Comparison of ENCODE assay signal across 16 mouse cellular contexts in genomic region chr12:61624532-61624931, GRCm38 (mm10).
"Had no signal": no experiment of that assay in that cellular context is flagged by ENCODE, and none has a peak within 500 bp of the region (broad histone marks: within the 10 kb centered on the region; RNA-seq: fewer than 3 reads in every experiment).

No protein-coding gene starts in this region.

- H3K9me3 ChIP-seq: neural tube, embryonic 12.5 days; neural tube, embryonic 13.5 days; neural tube, embryonic 15.5 days; stomach, embryonic 15.5 days had no signal

- DNase-seq: retina, postnatal 1 day; right cerebral cortex, adult 18-20 months; right cerebral cortex, postnatal 14 days; right cerebral cortex, postnatal 25 days; right cerebral cortex, postnatal 4 days; spleen, adult 18-20 months; thymus, adult 18-20 months; thymus, adult 2 months; thymus, postnatal 14 days; thymus, postnatal 36 days; thymus, postnatal 4 days had no signal

- H3K4me1 ChIP-seq: neural tube, embryonic 12.5 days; neural tube, embryonic 13.5 days; neural tube, embryonic 15.5 days; stomach, embryonic 15.5 days had no signal

- H3K36me3 ChIP-seq: neural tube, embryonic 12.5 days; neural tube, embryonic 13.5 days; neural tube, embryonic 15.5 days; stomach, embryonic 15.5 days had no signal

- H3K27ac ChIP-seq: neural tube, embryonic 12.5 days; neural tube, embryonic 13.5 days; neural tube, embryonic 15.5 days; stomach, embryonic 15.5 days; stomach, postnatal 0 days had no signal

- H3K27me3 ChIP-seq: neural tube, embryonic 12.5 days; neural tube, embryonic 13.5 days; neural tube, embryonic 15.5 days; stomach, embryonic 15.5 days had no signal

- H3K4me2 ChIP-seq: neural tube, embryonic 12.5 days; neural tube, embryonic 13.5 days; neural tube, embryonic 15.5 days; stomach, embryonic 15.5 days had no signal

- H3K4me3 ChIP-seq: neural tube, embryonic 12.5 days; neural tube, embryonic 13.5 days; neural tube, embryonic 15.5 days; stomach, embryonic 15.5 days had no signal

- H3K9ac ChIP-seq: neural tube, embryonic 12.5 days; neural tube, embryonic 13.5 days; neural tube, embryonic 15.5 days; stomach, embryonic 15.5 days had no signal
